Mouse (Mus musculus) MEL (cell line): Measurements from ENCODE around the gene Gng7.
A peak's percentile ranks its signal among the peaks of the same experiment; 100 is the strongest.

Experiments used
- CTCF ChIP-seq, 3 experiments: IDR thresholded peaks in 2 of 3; conservative IDR thresholded peaks in 1 of 3; 2 replicates each; pipeline ENCODE4 v1.5.1; 2011 to 2012; ENCODE audit warnings: low read length in 3 of 3, low read depth in 2 of 3, mild to moderate bottlenecking in 2 of 3, improper control_type of control experiment in 1 of 3, inconsistent platforms in 1 of 3, mixed read lengths in 1 of 3, moderate library complexity in 1 of 3; ENCODE audit not compliant: control insufficient read depth in 1 of 3, insufficient read depth in 1 of 3, poor library complexity in 1 of 3, severe bottlenecking in 1 of 3
- GABPA ChIP-seq: IDR thresholded peaks from 2 replicates; pipeline ENCODE4 v1.6.1; 2012; ENCODE audit warnings: low read depth, mild to moderate bottlenecking, inconsistent platforms, low read length, improper control_type of control experiment, moderate library complexity
- MXI1 ChIP-seq: IDR thresholded peaks from 2 replicates; pipeline ENCODE4 v1.6.1; 2011; ENCODE audit warnings: mild to moderate bottlenecking, low read depth, low read length, improper control_type of control experiment
- MYC ChIP-seq: IDR thresholded peaks from 2 replicates; pipeline ENCODE4 v1.6.1; 2011; ENCODE audit warnings: low read depth, mild to moderate bottlenecking, low read length, improper control_type of control experiment, moderate library complexity
- NRF1 ChIP-seq: IDR thresholded peaks from 2 replicates; pipeline ENCODE4 v1.6.1; 2014; ENCODE audit warnings: low read depth, mild to moderate bottlenecking, inconsistent platforms, low read length, improper control_type of control experiment, moderate library complexity; ENCODE audit not compliant: poor library complexity, insufficient read depth, severe bottlenecking
- POLR2A ChIP-seq, 2 experiments: IDR thresholded peaks; 2 replicates each; pipeline ENCODE4 v1.6.1; 2011 to 2012; ENCODE audit warnings: low read length in 2 of 2, mild to moderate bottlenecking in 2 of 2, control low read depth in 1 of 2, improper control_type of control experiment in 1 of 2, low read depth in 1 of 2, moderate library complexity in 1 of 2; ENCODE audit not compliant: control insufficient read depth in 1 of 2, insufficient read depth in 1 of 2, poor library complexity in 1 of 2
- TCF12 ChIP-seq: IDR thresholded peaks from 2 replicates; pipeline ENCODE4 v1.6.1; 2014; ENCODE audit warnings: low read depth, mild to moderate bottlenecking, inconsistent platforms, low read length, improper control_type of control experiment, moderate library complexity
- UBTF ChIP-seq: IDR thresholded peaks from 2 replicates; pipeline ENCODE4 v1.6.1; 2012; ENCODE audit warnings: low read depth, mild to moderate bottlenecking, inconsistent platforms, low read length, improper control_type of control experiment, moderate library complexity, borderline replicate concordance; ENCODE audit not compliant: insufficient read depth

- 0 out of 2 replicates have a peak, but pooled peaks have one; percentile 19 for TF ChIP-seq TCF12
- TF ChIP-seq MXI1, result no peak
- TF ChIP-seq MYC, result peak; percentile 31; the same call in 1 of the 2 replicates
- TF ChIP-seq CTCF (IDR thresholded peaks at IDR 0.05 in 2 of 3, conservative IDR thresholded peaks at IDR 0.05 in 1 of 3; ENCODE audit: control insufficient read depth in 1 of 3, insufficient read depth in 1 of 3, low read depth in 2 of 3, low read length in 3 of 3, poor library complexity in 1 of 3, severe bottlenecking in 1 of 3), result no peak
- no peak for TF ChIP-seq UBTF
- no peak for TF ChIP-seq NRF1
- no peak for TF ChIP-seq POLR2A (IDR thresholded peaks at IDR 0.05; ENCODE audit: control insufficient read depth in 1 of 2, insufficient read depth in 1 of 2, low read depth in 1 of 2, low read length in 2 of 2, poor library complexity in 1 of 2)
- TF ChIP-seq GABPA, result no peak
Measured at GRCm38 (mm10) chr10:80951761-80952390, 62.9 kb downstream of the Gng7 start.
